30 mouse cellular contexts compared by ENCODE assay signal in genomic region chr5:24182296-24182734, GRCm38 (mm10). TPM values are rescaled to one million over a fixed set of nuclear protein-coding genes. Genes with fewer than 3 reads are reported as not detected.
A peak's percentile ranks its signal among the peaks of the same experiment; 100 is the strongest.
DNase-seq lines count a peak whose midpoint lies in the region; ATAC-seq and TF ChIP-seq lines count a peak whose summit lies in the region.
"Had no signal": no experiment of that assay in that cellular context is flagged by ENCODE, and none has a peak within 500 bp of the region (broad histone marks: within the 10 kb centered on the region; RNA-seq: fewer than 3 reads in every experiment).

No protein-coding gene starts in this region.

- no peak for TF ChIP-seq CTCF in heart, postnatal 0 days (IDR thresholded peaks at IDR 0.05; ENCODE audit: low read depth)

- peaks cover 9% of the 10 kb centered on the region for H3K9me3 ChIP-seq in heart, embryonic 12.5 days (replicated peaks)
- no peaks in the 10 kb centered on the region for H3K9me3 ChIP-seq in heart, postnatal 0 days (replicated peaks; ENCODE audit: control insufficient read depth, low read length)
- H3K9me3 ChIP-seq: limb, embryonic 10.5 days; limb, embryonic 15.5 days; liver, embryonic 13.5 days had no signal

- H3K9ac ChIP-seq in heart, embryonic 12.5 days: no peak overlapping the region
- H3K9ac ChIP-seq in heart, postnatal 0 days (replicated peaks; ENCODE audit: low read depth, low read length): no peak overlapping the region
- H3K9ac ChIP-seq: forebrain, embryonic 13.5 days; hindbrain, embryonic 15.5 days; kidney, embryonic 15.5 days; limb, embryonic 15.5 days; liver, embryonic 13.5 days; midbrain, embryonic 13.5 days; neural tube, embryonic 13.5 days had no signal

- peak; percentile 18 to 29 for DNase-seq in heart, adult 18-20 months
- no peak for DNase-seq in heart, postnatal 25 days (ENCODE audit: low spot score)
- peak; percentile 22 for DNase-seq in heart, postnatal 0 days (ENCODE audit: low spot score)
- DNase-seq in kidney, postnatal 4 days: no peak
- DNase-seq in left cerebral cortex, adult 9 months (ENCODE audit: low spot score in 2 of 2): no peak
- no peak for DNase-seq in kidney, postnatal 10 days
- DNase-seq: adrenal gland, adult 8-10 months; cerebellum, adult 2 months; cerebellum, postnatal 25 days; gastrocnemius, postnatal 10 days; kidney, adult 18-20 months; kidney, postnatal 36 days; layer of hippocampus, postnatal 36 days; liver, embryonic 13.5 days; lung, adult 18-20 months; lung, postnatal 4 days; right cerebral cortex, postnatal 4 days; thymus, adult 2 months had no signal

- no peaks in the 10 kb centered on the region for H3K27me3 ChIP-seq in heart, embryonic 12.5 days (replicated peaks)
- no peaks in the 10 kb centered on the region for H3K27me3 ChIP-seq in heart, postnatal 0 days (ENCODE audit: control insufficient read depth, insufficient read depth, low read length)
- H3K27me3 ChIP-seq: forebrain, embryonic 13.5 days; hindbrain, embryonic 15.5 days; kidney, embryonic 15.5 days; limb, embryonic 15.5 days; liver, embryonic 13.5 days; midbrain, embryonic 13.5 days; neural tube, embryonic 13.5 days had no signal

- peaks cover 56% of the 10 kb centered on the region for H3K36me3 ChIP-seq in heart, embryonic 12.5 days
- H3K36me3 ChIP-seq in heart, postnatal 0 days (replicated peaks; ENCODE audit: control insufficient read depth, insufficient read depth, low read length): peaks cover 42% of the 10 kb centered on the region

- no peaks in the 10 kb centered on the region for H3K4me1 ChIP-seq in heart, embryonic 12.5 days (replicated peaks)
- 0 out of 2 replicates have a peak, but pooled peaks cover 6% of the 10 kb centered on the region for H3K4me1 ChIP-seq in heart, postnatal 0 days (ENCODE audit: control insufficient read depth, insufficient read depth)
- H3K4me1 ChIP-seq: forebrain, embryonic 13.5 days; hindbrain, embryonic 10.5 days; hindbrain, embryonic 15.5 days; kidney, embryonic 15.5 days; limb, embryonic 10.5 days; limb, embryonic 15.5 days; liver, embryonic 13.5 days; midbrain, embryonic 13.5 days; neural tube, embryonic 13.5 days had no signal

- intact Hi-C loops in heart, postnatal 25 days (cut with DNase I): no loop called here

- no peak for ATAC-seq in heart, embryonic 12.5 days (ENCODE audit: insufficient number of reproducible peaks, low FRiP score)
- peak; percentile 83 for ATAC-seq in heart, postnatal 0 days (ENCODE audit: insufficient read depth, low read depth)
- ATAC-seq: activated CD4-positive, CD25-positive, alpha-beta regulatory T cell, adult 4 months; forebrain, embryonic 13.5 days; inflammation-experienced regulatory T-cells, adult 6 months; lung, postnatal 0 days; midbrain, embryonic 13.5 days had no signal

- H3K27ac ChIP-seq in heart, embryonic 12.5 days (ENCODE audit: poor library complexity, severe bottlenecking): 0 out of 2 replicates have a peak overlapping the region, but pooled peaks have one; percentile 20
- H3K27ac ChIP-seq in heart, postnatal 0 days (ENCODE audit: low read depth): peak overlapping the region; percentile 76
- H3K27ac ChIP-seq: forebrain, embryonic 13.5 days; hindbrain, embryonic 10.5 days; hindbrain, embryonic 15.5 days; kidney, embryonic 15.5 days; limb, embryonic 10.5 days; limb, embryonic 15.5 days; liver, embryonic 13.5 days; midbrain, embryonic 13.5 days; neural tube, embryonic 13.5 days had no signal

- WGBS in heart, embryonic 12.5 days: 72% methylated on average over 9 of the region's 9 CpGs
- WGBS in heart, postnatal 0 days: 56% methylated on average over 9 of the region's 9 CpGs

- no peak overlapping the region for H3K4me2 ChIP-seq in heart, embryonic 12.5 days
- peak overlapping the region; percentile 39 for H3K4me2 ChIP-seq in heart, postnatal 0 days (ENCODE audit: low read depth, low read length)
- H3K4me2 ChIP-seq: forebrain, embryonic 13.5 days; hindbrain, embryonic 15.5 days; kidney, embryonic 15.5 days; limb, embryonic 15.5 days; liver, embryonic 13.5 days; midbrain, embryonic 13.5 days; neural tube, embryonic 13.5 days had no signal

- no peak for TF ChIP-seq EP300 in heart, postnatal 0 days (IDR thresholded peaks at IDR 0.05; ENCODE audit: low read depth)

- no peak overlapping the region for H3K4me3 ChIP-seq in heart, embryonic 12.5 days
- H3K4me3 ChIP-seq in heart, postnatal 0 days (ENCODE audit: low read depth, low read length): no peak overlapping the region
- H3K4me3 ChIP-seq: forebrain, embryonic 13.5 days; hindbrain, embryonic 10.5 days; hindbrain, embryonic 15.5 days; kidney, embryonic 15.5 days; limb, embryonic 10.5 days; limb, embryonic 15.5 days; liver, embryonic 13.5 days; midbrain, embryonic 13.5 days; neural tube, embryonic 13.5 days had no signal

RNA-seq across cellular contexts. Expression of gene Nupl2, which starts 17.6 kb away (rescaled TPM):
- 1 to 10 TPM; 6.9 to 7.0 TPM for total RNA-seq in heart, adult 18-20 months (2021)
- total RNA-seq in heart, postnatal 25 days (2021): 1 to 10 TPM; 7.6 to 8.1 TPM
- 12.4 and 13.5 TPM in 2 replicates for polyA plus RNA-seq in heart, embryonic 12.5 days (2016; fragmentation: Nextera tagmentation; extraction: Ambion mirVana)
- total RNA-seq in heart, postnatal 0 days (2014; rRNA removed; ENCODE audit: low replicate concordance): 7.3 and 13.9 TPM in 2 replicates
- 9.7 and 11.5 TPM in 2 replicates for polyA plus RNA-seq in heart, postnatal 0 days (2015; fragmentation: Nextera tagmentation; extraction: Ambion mirVana)

Comparison
In these comparisons a context has a peak if more than half of its experiments do, and no peak if none do; other contexts are left out.
1. DNase-seq: peak in heart, adult 18-20 months (2 of 2) and heart, postnatal 0 days (single experiment); none in heart, postnatal 25 days (single experiment), kidney, postnatal 4 days (0 of 2), left cerebral cortex, adult 9 months (0 of 2) and kidney, postnatal 10 days (single experiment).